Mouse (Mus musculus) left cerebral cortex, adult 2 months (tissue): ENCODE results near the gene Kif5a. TPM values are rescaled to one million over a fixed set of nuclear protein-coding genes. Genes with fewer than 3 reads are reported as not detected.
"Not testable (repeated sequence)": the region's sequence is repeated elsewhere in the genome, so short reads cannot be mapped to it uniquely, and the experiment has no call there.

Experiments used
- DNase-seq, 2 experiments: peaks; one replicate each; pipeline ENCODE4 v3.0.0; 2021 to 2022; ENCODE audit warnings: low spot score in 2 of 2, mixed read lengths in 1 of 2; ENCODE audit errors: extremely low spot score in 1 of 2
- H3K27ac ChIP-seq: fragments of 200-600 bp; 2 replicates; pipeline ENCODE4 v1.8.1; 2022
- H3K4me3 ChIP-seq: fragments of 200-600 bp; 2 replicates; pipeline ENCODE4 v1.8.1; 2022
- CTCF ChIP-seq: fragments of 200-600 bp; IDR thresholded peaks from 2 replicates; pipeline ENCODE4 v1.8.1; 2022; ENCODE audit warnings: antibody characterized with exemption, mild to moderate bottlenecking, moderate library complexity
- intact Hi-C: fragments of 180-260 bp; cut with DNase I; formaldehyde crosslinking; loops from one replicate; pipeline ENCODE4 v1.15.1; 2025
- long read RNA-seq, 2 experiments: library from polyadenylated mRNA; stranded (forward); transcript quantifications; one replicate each; pipeline ENCODE4 v2.0.0; 2021; ENCODE audit warnings: borderline mapping rate in 2 of 2
- total RNA-seq, 2 experiments: library from RNA; stranded (reverse); gene quantifications; 2 replicates each; pipeline ENCODE4 v1.2.3; 2021

The Kif5a gene
- total RNA-seq, result 1,000 to 10,000 TPM; 1,016 to 1,023 TPM
- long read RNA-seq, experiment 1, full-length matches to known transcripts, result 1,687 of 2,179 reads
- long read RNA-seq, experiment 1, partial matches to known transcripts, result 281 of 2,179 reads
- long read RNA-seq, experiment 1, other reads (novel, unspliced or antisense), result 211 of 2,179 reads
- long read RNA-seq, experiment 2, full-length matches to known transcripts, result 1,649 of 2,154 reads
- long read RNA-seq, experiment 2, partial matches to known transcripts, result 273 of 2,154 reads
- long read RNA-seq, experiment 2, other reads (novel, unspliced or antisense), result 232 of 2,154 reads

- TF ChIP-seq CTCF, result no peak; the same call in 1 of the 2 replicates
- DNase-seq, result peak; percentile 82 to 85
- H3K27ac ChIP-seq, result peak within 1 kb of the TSS; percentile 87
- intact Hi-C loops, result no loop called here
- H3K4me3 ChIP-seq, result peak within 1 kb of the TSS; percentile 79
Observed at GRCm38 (mm10) chr10:127262548-127263398, at the start of gene Kif5a. Kif5a (minus strand) TSS chr10:127263348.

GRCm38 (mm10) chr10:127312858-127313257 is 49.7 kb upstream of the Kif5a start:
- no peak for TF ChIP-seq CTCF
- no peak for DNase-seq
- intact Hi-C loops, result loop anchor here (5.0 kb wide), 1 partner anchor 191 kb away; the partner anchor contains the start of gene Os9
- 0 out of 2 replicates have a peak overlapping the region, but pooled peaks have one; percentile 89 for H3K27ac ChIP-seq
- no peak overlapping the region for H3K4me3 ChIP-seq

GRCm38 (mm10) chr10:127312356-127312676 is 49.2 kb upstream of the Kif5a start:
- intact Hi-C loops, result loop anchor here (5.0 kb wide), 1 partner anchor 190 kb away; the partner anchor contains the start of gene Os9
- TF ChIP-seq CTCF, result peak; percentile 95
- Histone ChIP-seq H3K27ac (peak overlapping the region; percentile 89), H3K4me3 (peak overlapping the region; percentile 76)
- peak; percentile 54 to 73 for DNase-seq

- TF ChIP-seq CTCF, result no peak
- intact Hi-C loops, result loop anchor here (1.0 to 5.0 kb wide), 2 partner anchors 21 to 189 kb away; partner anchors contain the start of gene Os9
- H3K4me3 ChIP-seq, result peak within 1 kb of the TSS; percentile 76
- peak; percentile 92 to 93 for DNase-seq
- peak within 1 kb of the TSS; percentile 89 for H3K27ac ChIP-seq
Observed at GRCm38 (mm10) chr10:127311476-127312355, 48.6 kb upstream of the Kif5a start, which contains the start of gene Mars. Mars (minus strand) TSS chr10:127311786.

DNA sequence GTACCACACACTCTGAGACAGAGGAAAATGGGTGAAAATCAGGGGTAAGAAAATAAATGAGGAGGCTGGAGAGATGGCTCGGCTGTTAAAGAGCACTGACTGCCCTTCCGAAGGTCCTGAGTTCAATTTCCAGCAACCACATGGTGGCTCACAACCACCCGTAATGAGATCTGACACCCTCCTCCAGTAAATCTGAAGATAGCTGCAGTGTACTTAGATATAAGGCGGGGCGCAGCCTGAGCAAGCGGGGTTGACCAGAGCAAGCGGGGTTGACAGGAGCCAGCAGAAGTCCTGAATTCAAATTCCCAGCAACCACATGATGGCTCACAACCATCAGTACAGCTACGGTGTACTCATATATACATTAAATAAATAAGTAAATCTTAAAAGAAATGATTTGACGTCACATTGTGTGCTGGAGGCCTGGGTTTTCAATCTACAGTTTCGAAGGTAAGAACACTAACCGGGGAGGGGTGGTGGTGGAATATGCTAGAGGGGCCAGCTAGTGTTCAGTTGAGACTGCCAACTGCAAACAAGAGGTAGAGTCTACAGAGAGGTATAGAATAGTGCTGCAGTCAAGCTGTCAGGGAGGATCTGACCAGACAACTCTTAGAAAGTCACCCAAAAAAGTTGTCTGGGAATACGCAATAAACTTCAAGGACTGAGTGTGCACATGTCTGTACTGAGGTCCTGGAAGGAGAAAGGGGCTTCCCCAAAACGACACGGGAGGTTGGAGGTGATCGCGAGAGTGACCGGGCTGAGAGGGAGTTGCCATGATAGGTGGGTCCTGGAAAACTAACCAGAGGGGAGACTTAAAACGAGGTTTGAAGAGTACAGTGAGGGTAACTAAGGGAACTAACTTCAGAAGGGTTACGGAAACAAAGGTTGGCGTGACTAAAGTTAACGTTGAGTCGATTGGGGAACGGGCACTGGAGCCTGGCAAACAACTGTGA is 47.7 kb upstream of the Kif5a start:
- no peak for DNase-seq
- intact Hi-C loops, result loop anchor here (1.0 to 5.0 kb wide), 2 partner anchors 20 to 188 kb away; partner anchors contain the start of gene Os9
- TF ChIP-seq CTCF, result no peak
- Histone ChIP-seq H3K27ac (peak overlapping the region; percentile 89), H3K4me3 (peak overlapping the region; percentile 76)

DNA sequence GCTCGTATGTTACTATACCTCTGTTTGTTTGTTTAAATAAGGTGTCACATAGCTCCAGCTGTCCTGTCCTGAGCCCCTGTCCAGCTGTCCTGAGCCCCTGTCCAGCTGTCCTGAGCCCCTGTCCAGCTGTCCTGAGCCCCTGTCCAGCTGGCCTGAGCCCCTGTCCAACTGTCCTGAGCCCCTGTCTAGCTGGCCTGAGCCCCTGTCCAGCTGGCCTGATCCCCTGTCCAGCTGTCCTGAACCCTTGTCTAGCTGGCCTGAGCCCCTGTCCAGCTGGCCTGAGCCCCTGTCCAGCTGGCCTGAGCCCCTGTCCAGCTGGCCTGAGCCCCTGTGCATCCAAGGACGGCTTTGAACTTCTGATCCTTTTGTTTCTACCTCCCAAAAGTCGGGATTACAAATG is 46.0 kb upstream of the Kif5a start:
- H3K27ac ChIP-seq, intact Hi-C loops: not testable (repeated sequence)

DNA sequence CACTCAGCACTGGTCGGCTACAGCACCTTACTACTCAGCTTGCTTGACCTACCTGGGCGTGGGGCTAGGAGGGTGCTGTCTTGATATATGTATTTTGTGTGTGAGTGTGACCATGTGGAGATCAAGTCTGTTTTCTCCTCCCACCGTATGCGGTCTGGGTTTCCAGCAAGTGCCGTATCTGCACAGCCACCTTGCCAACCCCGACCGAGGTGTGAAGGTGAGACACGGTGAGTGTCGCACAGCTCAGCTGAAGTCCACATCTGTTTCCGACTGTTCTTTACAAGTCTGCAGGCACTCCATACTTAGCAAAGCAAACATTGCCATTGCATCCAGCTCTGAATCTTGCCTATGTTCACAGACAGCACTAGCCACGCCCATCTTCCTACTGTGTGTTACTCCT is 40.0 kb upstream of the Kif5a start:
- no peak overlapping the region for H3K27ac ChIP-seq
- TF ChIP-seq CTCF, result no peak
- no peak for DNase-seq
- intact Hi-C loops, result no loop called here
- no peak overlapping the region for H3K4me3 ChIP-seq

More for the DNA sequence above, 46.0 kb upstream of the Kif5a start:
- not testable (repeated sequence) for DNase-seq, H3K4me3 ChIP-seq

- intact Hi-C loops, result no loop called here
- no peak for DNase-seq
- TF ChIP-seq CTCF, result no peak
- H3K4me3 ChIP-seq, result no peak overlapping the region
- H3K27ac ChIP-seq, result no peak overlapping the region
Observed at GRCm38 (mm10) chr10:127300361-127300760, 37.2 kb upstream of the Kif5a start.

- intact Hi-C loops, result no loop called here
- Histone ChIP-seq H3K4me3 (no peak overlapping the region), H3K27ac (peak overlapping the region; percentile 40; the same call in 1 of the 2 replicates)
- no peak for TF ChIP-seq CTCF
- no peak for DNase-seq
Observed at GRCm38 (mm10) chr10:127297015-127297871, 34.1 kb upstream of the Kif5a start.
